Mouse (Mus musculus): ENCODE data around the gene Zfp384. TPM values are rescaled to one million over a fixed set of nuclear protein-coding genes. Genes with fewer than 3 reads are reported as not detected.

Zfp384 gene
- total RNA-seq, 2 experiments from 2014 or later: 22.4 to 24.0 TPM

DNA sequence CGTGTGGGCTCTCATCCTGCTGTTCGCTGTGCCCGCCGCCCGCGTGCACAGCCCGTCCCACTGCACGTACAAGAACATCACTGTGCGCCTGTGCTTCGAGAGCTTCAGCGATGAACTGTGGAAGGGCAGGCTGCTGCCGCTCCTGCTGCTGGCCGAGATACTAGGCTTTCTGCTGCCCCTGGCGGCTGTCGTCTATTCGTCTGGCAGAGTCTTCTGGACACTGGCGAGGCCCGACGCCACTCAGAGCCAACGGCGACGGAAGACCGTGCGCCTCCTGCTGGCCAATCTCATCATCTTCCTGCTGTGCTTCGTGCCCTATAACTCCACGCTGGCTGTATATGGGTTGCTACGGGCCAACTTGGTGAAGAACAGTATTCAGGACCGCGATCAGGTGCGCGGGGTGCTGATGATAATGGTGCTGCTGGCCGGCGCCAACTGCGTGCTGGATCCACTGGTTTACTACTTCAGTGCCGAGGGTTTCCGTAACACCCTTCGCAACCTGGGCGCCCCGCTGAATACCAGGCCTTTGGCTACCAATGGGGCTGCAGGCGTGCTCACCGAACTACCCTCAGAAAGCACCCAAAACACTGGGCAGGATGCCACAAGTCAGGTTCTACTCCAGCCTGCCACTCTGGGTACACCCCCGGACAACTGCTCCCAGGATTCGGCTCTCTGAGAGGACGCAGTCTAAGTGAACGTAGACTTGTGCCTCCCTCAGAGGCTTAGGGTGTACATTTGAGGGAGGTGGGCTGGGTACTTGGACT, 73.0 kb downstream of the Zfp384 start:
- DNase-seq (ENCODE audit: low spot score): peak; percentile 89

DNA sequence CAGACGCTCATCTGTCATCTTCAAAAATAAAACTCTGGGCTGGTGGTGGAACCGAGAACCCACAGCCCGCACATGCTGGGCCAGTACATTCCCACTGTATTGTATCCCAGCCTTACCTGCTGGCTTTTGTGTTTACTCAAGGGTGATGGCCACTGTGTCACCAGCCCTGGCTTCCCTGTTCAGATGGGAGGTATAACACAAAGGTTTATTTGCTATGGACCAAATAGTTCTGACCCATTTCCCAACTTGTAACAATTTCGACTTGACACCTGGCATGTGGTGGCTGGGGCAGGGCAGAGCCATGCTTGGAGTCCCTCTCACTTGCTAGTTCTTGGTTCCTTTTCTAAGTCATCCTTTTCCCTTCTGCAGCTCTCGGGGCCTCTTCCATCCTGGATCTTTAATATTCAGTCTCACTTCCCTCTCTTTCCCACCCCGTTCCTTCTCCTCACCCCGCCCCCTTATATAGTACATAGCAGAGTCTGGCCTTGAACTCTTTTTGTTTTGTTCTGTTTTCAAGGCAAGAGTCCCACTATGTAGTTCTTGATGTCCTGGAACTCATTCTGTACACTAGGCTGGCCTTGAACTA, 73.9 kb downstream of the Zfp384 start:
- no peak for DNase-seq (ENCODE audit: low spot score)

DNA sequence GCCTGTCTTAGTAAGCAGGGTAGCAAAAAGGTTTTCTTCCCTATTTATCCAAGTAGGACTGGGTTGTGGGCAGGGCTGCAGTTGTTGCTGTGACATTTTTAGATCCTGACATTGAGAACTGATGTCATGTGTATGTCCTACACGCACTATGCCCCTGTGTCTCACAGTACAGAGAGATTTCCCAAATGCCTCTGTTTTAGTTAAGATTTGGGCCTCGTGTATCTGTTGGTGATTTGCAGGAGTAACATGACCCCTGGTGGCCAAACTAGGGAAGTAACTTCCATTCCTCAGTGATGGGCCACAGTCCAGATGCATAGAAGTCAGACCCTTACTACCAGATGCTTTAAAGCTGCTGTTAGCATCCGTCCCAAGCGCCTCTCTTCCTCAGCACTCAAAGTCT, 75.5 kb downstream of the Zfp384 start:
- DNase-seq (ENCODE audit: low spot score): peak; percentile 69

Other genes starting within 250 kb of the Zfp384 start
- gene Eno2, start 239.5 kb upstream of the Zfp384 start, total RNA-seq (2021): 1 to 10 TPM in 1 of 2 experiments, under 1 TPM in 1; 0.87 to 1.2 TPM
- under 1 TPM in 1 of 2 experiments, not detected in 1; 0.31 TPM for gene Lrrc23, start 229.4 kb upstream of the Zfp384 start, total RNA-seq (2021)
- 1 to 10 TPM; 2.2 to 5.3 TPM for gene Spsb2, start 200.5 kb upstream of the Zfp384 start, total RNA-seq (2021)
- 1,000 to 10,000 TPM; 2,056 to 2,236 TPM for gene Tpi1, start 194.8 kb upstream of the Zfp384 start, total RNA-seq (2021)
- gene Usp5, start 179.7 kb upstream of the Zfp384 start, total RNA-seq (2021): 10 to 100 TPM; 39.9 to 50.1 TPM
- under 1 TPM; 0.25 to 0.55 TPM for gene Cdca3, start 179.6 kb upstream of the Zfp384 start, total RNA-seq (2021)
- gene Gnb3, start 168.9 kb upstream of the Zfp384 start, total RNA-seq (2021): under 1 TPM; 0.57 to 0.71 TPM
- 1 to 10 TPM; 3.5 to 4.9 TPM for gene P3h3, start 151.4 kb upstream of the Zfp384 start, total RNA-seq (2021)
- under 1 TPM; 0.09 to 0.21 TPM for gene Gpr162, start 145.2 kb upstream of the Zfp384 start, total RNA-seq (2021)
- under 1 TPM; 0.38 to 0.41 TPM for gene Cd4, start 120.9 kb upstream of the Zfp384 start, total RNA-seq (2021)
- gene Lag3, start 97.4 kb upstream of the Zfp384 start, total RNA-seq (2021): under 1 TPM in 1 of 2 experiments, not detected in 1; 0.12 TPM
- 100 to 1,000 TPM in 1 of 2 experiments, 10 to 100 TPM in 1; 64.3 to 105 TPM for gene Ptms, start 89.0 kb upstream of the Zfp384 start, total RNA-seq (2021)
- gene Mlf2, start 77.8 kb upstream of the Zfp384 start, total RNA-seq (2021): 100 to 1,000 TPM; 196 to 205 TPM
- gene Cops7a, start 43.6 kb upstream of the Zfp384 start, total RNA-seq (2021): 100 to 1,000 TPM; 109 to 121 TPM
- gene Pianp, start 12.5 kb upstream of the Zfp384 start, total RNA-seq (2021): under 1 TPM; 0.75 to 0.93 TPM
- 10 to 100 TPM; 22.0 to 23.2 TPM for gene Ing4, start 30.6 kb downstream of the Zfp384 start, total RNA-seq (2021)
- gene Acrbp, start 40.5 kb downstream of the Zfp384 start, total RNA-seq (2021): 1 to 10 TPM; 2.0 to 2.4 TPM
- not detected for gene Lpar5, start 58.8 kb downstream of the Zfp384 start, total RNA-seq (2021)
- gene Chd4, start 86.8 kb downstream of the Zfp384 start, total RNA-seq (2021): 10 to 100 TPM; 64.1 to 70.6 TPM
- 10 to 100 TPM; 16.3 to 17.7 TPM for gene Nop2, start 122.8 kb downstream of the Zfp384 start, total RNA-seq (2021)
- 1 to 10 TPM; 5.8 to 6.3 TPM for gene Iffo1, start 136.1 kb downstream of the Zfp384 start, total RNA-seq (2021)
- gene Gapdh, start 157.3 kb downstream of the Zfp384 start, total RNA-seq (2021): over 10,000 TPM in 1 of 2 experiments, 1,000 to 10,000 TPM in 1; 8,476 to 11,435 TPM
- 1 to 10 TPM; 6.5 to 8.2 TPM for gene Ncapd2, start 182.6 kb downstream of the Zfp384 start, total RNA-seq (2021)
- gene Mrpl51, start 182.7 kb downstream of the Zfp384 start, total RNA-seq (2021): 100 to 1,000 TPM; 212 to 229 TPM
- gene Vamp1, start 206.4 kb downstream of the Zfp384 start, total RNA-seq (2021): 10 to 100 TPM; 13.1 to 14.9 TPM
- 1 to 10 TPM; 1.9 to 3.0 TPM for gene Tapbpl, start 222.7 kb downstream of the Zfp384 start, total RNA-seq (2021)
- under 1 TPM; 0.19 to 0.68 TPM for gene Cd27, start 227.9 kb downstream of the Zfp384 start, total RNA-seq (2021)

All from gastrocnemius, adult 18-20 months (tissue).